Mouse (Mus musculus): ENCODE measurements at regions not wholly inside any gene's neighbourhood (a gene's known extent, or its start where the extent isn't known, plus 50 kb on each side); places are given as distances from the start of the nearest gene placed in this dataset.

DNA sequence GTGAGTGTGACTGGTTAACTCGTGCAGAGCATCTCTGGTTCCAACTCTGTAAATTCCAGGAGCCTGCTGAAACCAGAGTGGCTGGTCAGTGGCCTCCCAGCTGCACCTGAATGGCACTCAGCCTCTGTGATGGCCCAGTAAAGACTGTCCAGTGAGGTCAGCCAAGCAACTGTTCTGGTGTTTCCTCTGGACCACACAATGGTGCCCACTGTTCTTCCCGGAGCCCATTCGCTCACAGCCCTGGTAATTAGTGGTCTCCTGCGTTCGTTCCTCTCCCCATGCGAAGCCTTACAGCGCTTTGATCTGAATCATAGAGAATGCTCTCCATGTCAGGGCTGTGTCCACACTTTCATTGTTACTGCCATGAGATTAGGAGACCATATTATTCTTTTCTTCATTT, 75.5 kb downstream of the Enkur start:
- no peak overlapping the region for H3K9ac ChIP-seq (replicated peaks; ENCODE audit: low read depth, low read length)
- ATAC-seq (ENCODE audit: insufficient number of reproducible peaks, insufficient read depth, low FRiP score, low read depth), result no peak
- no peaks in the 10 kb centered on the region for H3K4me1 ChIP-seq (ENCODE audit: control insufficient read depth, insufficient read depth, low read length)
- H3K27me3 ChIP-seq (ENCODE audit: control insufficient read depth, insufficient read depth, low read length), result no peaks in the 10 kb centered on the region
- H3K4me3 ChIP-seq (ENCODE audit: low read depth, low read length), result no peak overlapping the region
- H3K4me2 ChIP-seq (replicated peaks; ENCODE audit: low read depth, low read length), result no peak overlapping the region
- no peaks in the 10 kb centered on the region for H3K36me3 ChIP-seq (ENCODE audit: control insufficient read depth, insufficient read depth, low read length)
- WGBS, result 76% methylated on average over 7 of the region's 7 CpGs
- no peaks in the 10 kb centered on the region for H3K9me3 ChIP-seq (ENCODE audit: control insufficient read depth, low read depth, low read length)
- H3K27ac ChIP-seq (ENCODE audit: low read length), result no peak overlapping the region

DNA sequence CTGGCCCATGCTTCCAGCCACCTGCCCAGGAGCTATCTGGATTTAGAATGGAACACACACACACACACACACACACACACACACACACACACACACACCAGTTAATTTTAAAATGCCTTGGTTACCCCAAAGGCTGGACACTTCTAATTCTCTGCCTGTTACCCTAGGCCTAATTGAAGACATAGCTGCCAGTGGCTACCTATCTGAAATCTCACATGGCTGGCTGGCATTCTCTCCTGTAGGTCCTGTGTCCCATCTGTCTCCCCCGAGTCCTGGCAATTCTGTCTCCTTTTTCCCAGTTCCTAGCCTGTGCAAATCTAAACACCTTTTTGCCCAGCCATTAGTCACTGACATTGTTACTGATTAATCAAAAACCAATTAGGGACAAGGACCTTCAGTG, 78.6 kb downstream of the Enkur start:
- Histone ChIP-seq H3K9ac (replicated peaks; ENCODE audit: low read depth, low read length) (no peak overlapping the region), H3K27me3 (ENCODE audit: control insufficient read depth, insufficient read depth, low read length) (no peaks in the 10 kb centered on the region), H3K27ac (ENCODE audit: low read length) (no peak overlapping the region), H3K4me1 (ENCODE audit: control insufficient read depth, insufficient read depth, low read length) (no peaks in the 10 kb centered on the region), H3K9me3 (ENCODE audit: control insufficient read depth, low read depth, low read length) (no peaks in the 10 kb centered on the region), H3K36me3 (ENCODE audit: control insufficient read depth, insufficient read depth, low read length) (no peaks in the 10 kb centered on the region), H3K4me3 (ENCODE audit: low read depth, low read length) (no peak overlapping the region), H3K4me2 (replicated peaks; ENCODE audit: low read depth, low read length) (no peak overlapping the region)
- no peak for ATAC-seq (ENCODE audit: insufficient number of reproducible peaks, insufficient read depth, low FRiP score, low read depth)
- 43% methylated on average over 1 of the region's 1 CpGs for WGBS

DNA sequence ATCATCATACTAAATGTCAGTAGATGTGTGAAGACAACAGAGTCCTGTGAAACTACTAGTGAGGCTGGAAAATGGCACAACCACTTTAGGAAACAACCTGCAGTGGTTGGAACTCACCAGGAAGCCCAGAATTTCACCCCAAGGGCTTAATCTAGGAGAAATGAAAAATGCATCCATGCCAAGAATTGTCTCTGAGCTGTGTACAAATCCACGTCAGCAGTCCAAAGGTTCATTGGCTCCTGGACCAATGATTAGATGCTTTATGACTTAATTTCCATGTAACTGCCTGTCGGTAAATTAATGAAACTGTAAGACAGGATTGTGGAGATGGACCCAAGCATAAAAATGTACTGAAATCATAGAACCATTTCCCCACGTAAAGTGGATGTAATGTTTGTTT, 82.7 kb downstream of the Enkur start:
- Histone ChIP-seq H3K4me1 (ENCODE audit: control insufficient read depth, insufficient read depth, low read length) (no peaks in the 10 kb centered on the region), H3K9ac (replicated peaks; ENCODE audit: low read depth, low read length) (no peak overlapping the region), H3K27me3 (ENCODE audit: control insufficient read depth, insufficient read depth, low read length) (no peaks in the 10 kb centered on the region), H3K27ac (ENCODE audit: low read length) (no peak overlapping the region), H3K36me3 (ENCODE audit: control insufficient read depth, insufficient read depth, low read length) (no peaks in the 10 kb centered on the region), H3K4me3 (ENCODE audit: low read depth, low read length) (no peak overlapping the region), H3K4me2 (replicated peaks; ENCODE audit: low read depth, low read length) (no peak overlapping the region), H3K9me3 (ENCODE audit: control insufficient read depth, low read depth, low read length) (no peaks in the 10 kb centered on the region)
- WGBS, result 62% methylated on average over 3 of the region's 3 CpGs
- no peak for ATAC-seq (ENCODE audit: insufficient number of reproducible peaks, insufficient read depth, low FRiP score, low read depth)

DNA sequence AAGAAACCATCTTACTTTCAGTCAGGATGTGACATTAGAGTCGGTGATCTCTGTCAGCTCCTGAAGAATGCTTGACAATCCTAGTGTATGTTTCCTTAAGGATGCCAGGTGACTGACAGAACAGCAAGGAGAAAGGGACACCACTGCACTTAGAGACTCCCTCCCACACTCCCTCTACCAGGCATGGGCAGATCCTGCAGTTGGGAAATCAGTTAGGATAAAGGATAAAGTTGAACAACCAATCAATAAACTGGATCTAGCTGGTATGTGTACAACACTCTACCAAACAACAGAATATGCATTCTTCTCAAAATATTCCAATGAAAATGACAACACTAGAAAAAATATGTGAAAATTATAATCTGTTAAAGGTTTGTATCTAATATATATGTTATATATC, 83.5 kb downstream of the Enkur start:
- Histone ChIP-seq H3K4me2 (replicated peaks; ENCODE audit: low read depth, low read length) (no peak overlapping the region), H3K9me3 (ENCODE audit: control insufficient read depth, low read depth, low read length) (no peaks in the 10 kb centered on the region), H3K36me3 (ENCODE audit: control insufficient read depth, insufficient read depth, low read length) (no peaks in the 10 kb centered on the region), H3K27ac (ENCODE audit: low read length) (no peak overlapping the region), H3K4me1 (ENCODE audit: control insufficient read depth, insufficient read depth, low read length) (no peaks in the 10 kb centered on the region), H3K27me3 (ENCODE audit: control insufficient read depth, insufficient read depth, low read length) (no peaks in the 10 kb centered on the region), H3K9ac (replicated peaks; ENCODE audit: low read depth, low read length) (no peak overlapping the region), H3K4me3 (ENCODE audit: low read depth, low read length) (no peak overlapping the region)
- 89% methylated on average over 1 of the region's 1 CpGs for WGBS
- no peak for ATAC-seq (ENCODE audit: insufficient number of reproducible peaks, insufficient read depth, low FRiP score, low read depth)

DNA sequence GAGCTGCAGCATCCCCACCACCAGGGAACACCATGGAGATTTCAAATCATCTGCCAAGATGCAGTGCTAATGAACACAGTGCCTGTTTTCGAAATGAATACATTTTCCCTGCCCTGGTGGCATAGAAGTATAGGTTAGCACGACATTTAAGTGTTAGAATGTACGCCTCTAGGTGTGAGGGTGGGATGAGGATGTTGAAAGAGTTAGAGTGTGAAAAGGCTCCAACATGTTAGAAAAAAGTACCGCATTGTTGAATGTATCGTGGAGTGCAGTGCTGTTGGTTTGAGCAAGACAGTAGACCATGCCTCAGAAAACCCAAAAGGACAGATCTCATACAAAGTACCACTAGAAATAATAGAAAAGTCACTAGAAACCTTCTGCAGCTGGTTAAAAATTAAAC, 88.3 kb downstream of the Enkur start:
- no peaks in the 10 kb centered on the region for H3K36me3 ChIP-seq (ENCODE audit: control insufficient read depth, insufficient read depth, low read length)
- no peaks in the 10 kb centered on the region for H3K27me3 ChIP-seq (ENCODE audit: control insufficient read depth, insufficient read depth, low read length)
- H3K9me3 ChIP-seq (ENCODE audit: control insufficient read depth, low read depth, low read length), result no peaks in the 10 kb centered on the region
- WGBS, result 77% methylated on average over 5 of the region's 5 CpGs
- no peaks in the 10 kb centered on the region for H3K4me1 ChIP-seq (ENCODE audit: control insufficient read depth, insufficient read depth, low read length)
- no peak overlapping the region for H3K27ac ChIP-seq (ENCODE audit: low read length)
- no peak overlapping the region for H3K4me2 ChIP-seq (replicated peaks; ENCODE audit: low read depth, low read length)
- H3K4me3 ChIP-seq (ENCODE audit: low read depth, low read length), result no peak overlapping the region
- ATAC-seq (ENCODE audit: insufficient number of reproducible peaks, insufficient read depth, low FRiP score, low read depth), result no peak
- H3K9ac ChIP-seq (replicated peaks; ENCODE audit: low read depth, low read length), result no peak overlapping the region

DNA sequence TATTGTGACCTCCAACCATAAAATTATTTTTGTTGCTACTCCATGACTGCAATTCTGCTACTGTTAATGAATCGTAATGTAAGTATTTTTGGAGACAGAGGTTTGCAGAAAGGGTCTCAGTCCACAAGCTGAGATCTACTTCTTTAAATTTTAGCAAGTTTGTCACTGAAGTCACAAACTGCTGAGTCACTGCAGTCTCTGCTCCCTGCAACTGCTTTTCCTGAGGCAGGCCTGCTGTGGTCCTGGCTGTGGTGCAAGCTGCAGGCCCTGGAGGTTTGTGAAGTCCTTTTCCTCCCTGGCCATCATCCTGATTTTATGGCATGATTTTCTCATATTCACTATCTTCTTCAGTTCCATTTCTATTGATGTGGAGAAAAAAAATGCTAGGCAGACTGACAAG, 93.6 kb downstream of the Enkur start:
- Histone ChIP-seq H3K36me3 (ENCODE audit: control insufficient read depth, insufficient read depth, low read length) (no peaks in the 10 kb centered on the region), H3K9ac (replicated peaks; ENCODE audit: low read depth, low read length) (no peak overlapping the region), H3K27ac (ENCODE audit: low read length) (no peak overlapping the region), H3K4me2 (replicated peaks; ENCODE audit: low read depth, low read length) (no peak overlapping the region), H3K9me3 (ENCODE audit: control insufficient read depth, low read depth, low read length) (no peaks in the 10 kb centered on the region), H3K4me1 (ENCODE audit: control insufficient read depth, insufficient read depth, low read length) (no peaks in the 10 kb centered on the region), H3K27me3 (ENCODE audit: control insufficient read depth, insufficient read depth, low read length) (no peaks in the 10 kb centered on the region), H3K4me3 (ENCODE audit: low read depth, low read length) (no peak overlapping the region)
- ATAC-seq (ENCODE audit: insufficient number of reproducible peaks, insufficient read depth, low FRiP score, low read depth), result no peak
- 86% methylated on average over 1 of the region's 1 CpGs for WGBS

DNA sequence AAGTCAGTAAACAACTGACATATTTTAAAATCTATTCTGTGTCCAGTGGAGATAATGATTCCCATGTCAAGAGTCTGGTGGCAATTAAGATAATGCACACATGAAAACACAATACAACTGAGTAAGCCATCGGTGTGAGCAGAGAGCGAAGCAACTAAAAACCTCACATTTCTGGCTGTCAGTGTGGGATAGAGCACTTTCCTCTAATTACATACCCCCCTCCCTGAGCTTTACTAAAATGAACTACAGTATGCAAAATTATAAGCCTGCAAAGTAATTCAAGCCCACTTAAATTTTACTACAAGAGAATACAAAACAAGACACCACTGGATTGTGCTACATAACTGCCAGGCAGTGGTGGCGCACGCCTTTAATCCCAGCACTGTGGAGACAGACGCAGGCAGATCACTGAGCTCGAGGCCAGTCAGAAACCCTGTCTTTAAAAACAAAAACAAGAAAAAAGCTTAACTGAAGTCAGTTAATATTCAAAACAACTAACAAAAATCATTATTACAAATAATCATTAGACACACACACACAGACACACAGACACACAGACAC, 104.8 kb downstream of the Enkur start:
- no peak overlapping the region for H3K4me3 ChIP-seq (ENCODE audit: low read depth, low read length)
- no peak for ATAC-seq (ENCODE audit: insufficient number of reproducible peaks, insufficient read depth, low FRiP score, low read depth)
- no peaks in the 10 kb centered on the region for H3K9me3 ChIP-seq (ENCODE audit: control insufficient read depth, low read depth, low read length)
- H3K4me2 ChIP-seq (replicated peaks; ENCODE audit: low read depth, low read length), result no peak overlapping the region
- 80% methylated on average over 6 of the region's 6 CpGs for WGBS
- H3K27me3 ChIP-seq (ENCODE audit: control insufficient read depth, insufficient read depth, low read length), result no peaks in the 10 kb centered on the region
- no peak overlapping the region for H3K9ac ChIP-seq (replicated peaks; ENCODE audit: low read depth, low read length)
- no peaks in the 10 kb centered on the region for H3K4me1 ChIP-seq (ENCODE audit: control insufficient read depth, insufficient read depth, low read length)
- H3K36me3 ChIP-seq (ENCODE audit: control insufficient read depth, insufficient read depth, low read length), result no peaks in the 10 kb centered on the region
- H3K27ac ChIP-seq (ENCODE audit: low read length), result no peak overlapping the region

DNA sequence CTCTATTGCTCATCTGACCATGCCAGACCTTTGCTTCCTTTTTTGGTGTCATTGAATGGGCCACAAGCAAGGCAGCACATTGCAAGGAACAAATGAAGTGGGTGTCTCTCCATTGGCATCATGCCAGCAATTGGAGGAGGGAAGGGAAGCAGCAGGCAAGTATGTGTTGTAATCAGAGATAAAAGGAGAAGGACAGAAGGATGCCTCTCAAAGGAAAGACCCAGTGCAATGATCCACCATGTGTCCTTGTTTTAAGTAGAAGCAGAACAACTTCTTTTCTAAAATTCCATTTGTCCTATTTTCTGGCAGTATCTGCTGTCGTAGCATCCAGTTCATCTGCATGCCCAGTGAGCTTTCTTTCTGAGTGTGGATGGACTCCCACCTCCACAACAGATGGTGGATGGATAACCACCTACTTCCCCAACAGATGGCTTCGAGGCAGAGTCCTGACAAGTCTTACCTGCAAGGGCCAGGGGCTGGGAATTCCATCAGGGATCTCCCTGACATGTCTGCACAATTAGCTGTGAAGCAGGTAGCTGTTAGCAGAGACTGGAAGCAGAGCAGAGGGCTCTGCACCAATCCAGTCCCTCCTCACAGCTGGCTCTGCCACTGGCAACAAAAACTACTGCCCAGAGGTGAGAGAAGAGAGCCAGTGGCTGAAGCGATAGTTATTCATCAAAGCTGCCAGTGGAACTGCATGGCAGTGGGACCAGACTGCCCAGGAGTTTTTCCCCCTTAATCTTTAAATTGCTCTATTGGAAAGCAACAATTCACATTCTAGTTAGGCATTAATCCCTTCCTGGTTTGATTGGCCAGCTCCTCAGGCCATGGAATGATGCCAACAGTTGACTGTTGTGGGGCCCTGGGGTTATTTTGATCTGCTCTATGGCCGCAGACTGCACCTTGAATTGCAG, 113.8 kb downstream of the Enkur start:
- Histone ChIP-seq H3K4me1 (ENCODE audit: control insufficient read depth, insufficient read depth, low read length) (no peaks in the 10 kb centered on the region), H3K27me3 (ENCODE audit: control insufficient read depth, insufficient read depth, low read length) (no peaks in the 10 kb centered on the region), H3K27ac (ENCODE audit: low read length) (no peak overlapping the region), H3K9ac (replicated peaks; ENCODE audit: low read depth, low read length) (no peak overlapping the region), H3K4me3 (ENCODE audit: low read depth, low read length) (no peak overlapping the region), H3K9me3 (ENCODE audit: control insufficient read depth, low read depth, low read length) (no peaks in the 10 kb centered on the region; the same call in 1 of the 2 replicates), H3K36me3 (ENCODE audit: control insufficient read depth, insufficient read depth, low read length) (no peaks in the 10 kb centered on the region), H3K4me2 (replicated peaks; ENCODE audit: low read depth, low read length) (no peak overlapping the region)
- ATAC-seq (ENCODE audit: insufficient number of reproducible peaks, insufficient read depth, low FRiP score, low read depth), result no peak
- 64% methylated on average over 4 of the region's 4 CpGs for WGBS
